Mouse (Mus musculus): ENCODE measurements around the gene 3110021N24Rik.

DNA sequence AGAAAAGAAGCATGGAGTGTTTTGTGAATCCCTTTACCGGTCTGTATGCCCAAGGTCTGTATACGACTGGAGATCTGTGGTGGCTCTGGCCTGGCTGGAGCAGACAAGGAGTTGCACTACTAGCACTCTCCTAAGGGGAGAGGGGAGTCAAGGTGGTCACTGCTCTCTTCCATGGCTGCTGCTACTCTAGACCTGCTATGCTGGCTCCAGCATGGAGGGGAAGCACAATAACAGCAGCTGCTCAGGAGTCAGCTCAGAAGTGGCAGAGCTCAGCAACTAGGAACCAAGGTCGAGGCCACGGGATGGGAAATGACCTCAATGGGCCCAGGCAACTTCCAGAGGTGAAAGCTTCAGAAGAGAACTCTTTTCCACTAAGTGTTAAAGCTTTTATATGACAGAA lies 91.7 kb downstream of the 3110021N24Rik start:
- TF ChIP-seq CTCF (IDR thresholded peaks at IDR 0.05): no peak
- no peak for TF ChIP-seq EP300 (IDR thresholded peaks at IDR 0.05)
